Mouse (Mus musculus) limb, embryonic 15.5 days (tissue): ENCODE measurements around the gene Mtf1. TPM values are rescaled to one million over a fixed set of nuclear protein-coding genes. Genes with fewer than 3 reads are reported as not detected.

Experiments
- ATAC-seq: fragments of 200-750 bp; cut with Nextera tagmentation; 2 replicates; pipeline ENCODE4 v1.8.0; 2017; ENCODE audit warnings: low read depth, moderate TSS enrichment; ENCODE audit not compliant: insufficient number of reproducible peaks, low FRiP score, low TSS enrichment
- H3K27ac ChIP-seq: fragments of 300-500 bp; sonication (generic); 2 replicates; pipeline ENCODE4 v1.5.1; 2015; ENCODE audit warnings: moderate library complexity, mild to moderate bottlenecking, inconsistent platforms
- H3K27me3 ChIP-seq: fragments of 300-500 bp; sonication (generic); 2 replicates; pipeline ENCODE4 v1.6.1; 2015; ENCODE audit warnings: inconsistent platforms
- H3K36me3 ChIP-seq: fragments of 300-500 bp; sonication (generic); 2 replicates; pipeline ENCODE4 v1.6.1; 2015; ENCODE audit warnings: inconsistent platforms
- H3K4me1 ChIP-seq: fragments of 300-500 bp; sonication (generic); 2 replicates; pipeline ENCODE4 v1.6.1; 2015; ENCODE audit warnings: inconsistent platforms
- H3K4me2 ChIP-seq: fragments of 300-500 bp; sonication (generic); 2 replicates; pipeline ENCODE4 v1.6.1; 2015; ENCODE audit warnings: mild to moderate bottlenecking, inconsistent platforms
- H3K4me3 ChIP-seq: fragments of 300-500 bp; sonication (generic); 2 replicates; pipeline ENCODE4 v1.5.1; 2015; ENCODE audit warnings: mild to moderate bottlenecking, inconsistent platforms
- H3K9ac ChIP-seq: fragments of 300-500 bp; sonication (generic); 2 replicates; pipeline ENCODE4 v1.6.1; 2015; ENCODE audit warnings: inconsistent platforms
- H3K9me3 ChIP-seq: fragments of 300-500 bp; sonication (generic); 2 replicates; pipeline ENCODE4 v1.6.1; 2016; ENCODE audit warnings: inconsistent platforms
- WGBS: fragments of 180-500 bp; shearing (Covaris S2); methylation state at CpG from one replicate; pipeline ENCODE4 v1.1.7; 2015; 5-methylcytosine and 5-hydroxymethylcytosine counted together
- polyA plus RNA-seq: library from polyadenylated mRNA; unstranded; fragments of >200 nt; fragmentation: Nextera tagmentation; extraction: Ambion mirVana; gene quantifications from 2 replicates; pipeline ENCODE4 v1.2.1, GENCODE M21; 2015

Mtf1 gene
- polyA plus RNA-seq, 1 experiment from 2014 or later: 10.7 TPM

DNA sequence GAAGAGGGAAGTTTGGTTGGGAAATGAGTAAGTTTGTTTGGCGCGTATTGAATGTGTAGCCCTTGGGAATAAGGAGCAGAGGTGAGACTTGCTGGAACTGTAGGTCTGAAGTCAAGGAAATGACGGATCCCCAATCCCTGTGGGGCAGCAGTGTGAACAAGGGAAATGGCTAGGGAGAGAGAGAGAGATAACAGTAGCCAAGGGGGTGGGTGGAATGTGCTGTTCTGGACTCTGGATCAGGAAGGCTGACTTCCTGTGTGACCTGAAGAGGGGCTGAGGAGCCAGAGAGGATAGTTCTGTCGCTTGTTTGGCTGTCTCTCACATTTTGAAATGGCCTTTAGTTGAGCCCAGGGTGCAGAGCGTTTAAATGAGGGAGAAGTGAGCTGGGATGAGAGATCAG, 6.6 kb downstream of the Mtf1 start:
- Histone ChIP-seq H3K4me3 (no peak overlapping the region), H3K9ac (no peak overlapping the region), H3K36me3 (peaks cover 61% of the 10 kb centered on the region), H3K9me3 (no peaks in the 10 kb centered on the region), H3K4me2 (no peak overlapping the region), H3K27me3 (no peaks in the 10 kb centered on the region), H3K4me1 (peaks cover 3% of the 10 kb centered on the region), H3K27ac (no peak overlapping the region)
- no peak for ATAC-seq
- 81% methylated on average over 5 of the region's 5 CpGs for WGBS

DNA sequence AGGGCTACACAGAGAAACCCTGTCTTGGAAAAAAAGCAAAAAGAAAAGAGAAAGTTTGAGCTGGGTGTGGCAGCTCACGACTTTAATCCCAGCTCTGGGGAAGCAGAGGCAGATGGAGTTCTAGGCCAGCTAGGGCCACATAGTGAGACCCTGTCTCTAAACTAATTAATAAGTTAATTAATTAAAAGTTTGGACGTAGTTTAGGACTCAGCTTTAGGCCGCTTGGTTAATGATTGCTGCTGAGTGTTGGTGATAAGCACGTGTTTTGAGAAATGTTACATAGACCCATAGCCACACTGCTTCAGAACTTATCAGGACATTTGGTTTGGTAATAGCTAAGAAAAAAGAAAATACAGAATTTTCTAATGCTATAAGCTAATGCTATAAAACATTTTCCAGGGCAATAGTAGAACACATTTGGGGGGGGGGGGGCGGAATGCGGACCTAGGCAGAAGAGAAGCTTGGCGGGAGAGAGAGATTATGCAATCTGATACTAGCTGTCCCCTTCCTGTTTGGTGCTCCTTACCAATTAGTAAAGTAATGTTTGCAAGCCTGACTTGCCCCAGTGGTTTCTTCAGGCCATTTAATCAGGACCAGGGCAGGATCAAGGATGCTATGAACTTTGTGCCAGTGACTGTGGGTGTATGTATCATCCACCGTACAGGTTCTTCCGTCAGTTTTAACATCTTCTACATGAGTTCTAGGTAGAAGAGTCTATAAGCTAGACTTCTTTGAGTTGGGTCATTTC, 7.4 kb downstream of the Mtf1 start:
- Histone ChIP-seq H3K4me1 (no peaks in the 10 kb centered on the region), H3K4me2 (no peak overlapping the region), H3K27me3 (no peaks in the 10 kb centered on the region), H3K9me3 (no peaks in the 10 kb centered on the region), H3K27ac (no peak overlapping the region), H3K9ac (no peak overlapping the region), H3K36me3 (peaks cover 63% of the 10 kb centered on the region), H3K4me3 (no peak overlapping the region)
- 84% methylated on average over 9 of the region's 9 CpGs for WGBS
- no peak for ATAC-seq

DNA sequence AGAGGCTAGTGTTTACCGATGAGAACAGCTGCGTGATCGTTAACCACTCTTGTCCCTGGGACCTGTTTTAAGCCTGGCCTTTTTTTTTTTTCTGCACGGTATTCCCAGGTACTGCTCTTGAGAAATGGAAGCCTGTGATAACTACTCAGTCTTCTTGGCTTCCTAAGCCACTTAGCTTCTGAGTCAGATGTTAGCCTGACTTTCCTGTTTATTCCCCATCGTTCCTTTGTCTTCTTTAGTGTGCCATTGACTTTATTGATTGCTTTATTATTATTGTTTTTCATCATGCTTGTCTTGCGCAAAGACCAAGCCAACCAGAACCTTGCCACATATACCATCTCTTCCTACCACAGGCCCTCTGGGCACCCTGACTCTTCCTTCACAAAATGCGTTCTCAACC, 8.2 kb downstream of the Mtf1 start:
- ATAC-seq: no peak
- Histone ChIP-seq H3K4me1 (no peaks in the 10 kb centered on the region), H3K9me3 (no peaks in the 10 kb centered on the region), H3K27me3 (no peaks in the 10 kb centered on the region), H3K27ac (no peak overlapping the region), H3K4me3 (no peak overlapping the region), H3K9ac (no peak overlapping the region), H3K36me3 (peaks cover 55% of the 10 kb centered on the region), H3K4me2 (no peak overlapping the region)
- 88% methylated on average over 7 of the region's 7 CpGs for WGBS

DNA sequence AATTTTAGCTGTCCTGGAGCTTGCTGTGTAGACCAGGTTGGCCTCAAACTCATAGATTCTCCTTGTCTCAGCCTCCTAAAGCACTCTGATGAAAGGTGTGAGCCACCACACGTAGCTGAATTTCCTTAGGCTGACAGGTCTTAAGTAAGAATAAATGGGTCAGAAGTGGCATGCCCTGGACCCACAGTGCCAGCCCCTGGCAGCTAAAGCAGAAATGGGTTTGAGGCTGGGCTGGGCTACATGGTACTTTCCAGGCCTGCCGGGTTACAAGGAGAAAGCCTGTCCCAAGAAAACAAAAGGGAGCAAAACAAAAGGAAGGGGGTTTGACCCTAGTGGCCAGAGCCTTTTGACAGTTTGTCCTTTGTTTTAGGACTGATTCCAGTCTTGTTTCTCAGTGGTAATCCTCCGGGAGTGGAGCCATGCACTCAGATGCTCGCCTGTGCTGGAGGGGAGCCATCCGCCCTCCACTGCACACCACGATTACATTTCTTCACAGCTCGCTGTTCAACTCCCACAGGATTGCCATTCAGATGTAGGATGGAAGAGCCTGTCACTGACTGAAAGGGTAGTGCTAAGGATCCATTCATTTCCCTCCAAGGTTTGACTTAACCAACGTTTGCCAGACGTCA, 9.6 kb downstream of the Mtf1 start:
- Histone ChIP-seq H3K4me2 (no peak overlapping the region), H3K27me3 (no peaks in the 10 kb centered on the region), H3K9ac (no peak overlapping the region), H3K9me3 (no peaks in the 10 kb centered on the region), H3K36me3 (peaks cover 45% of the 10 kb centered on the region), H3K4me1 (no peaks in the 10 kb centered on the region), H3K27ac (no peak overlapping the region), H3K4me3 (no peak overlapping the region)
- 78% methylated on average over 9 of the region's 9 CpGs for WGBS
- no peak for ATAC-seq

DNA sequence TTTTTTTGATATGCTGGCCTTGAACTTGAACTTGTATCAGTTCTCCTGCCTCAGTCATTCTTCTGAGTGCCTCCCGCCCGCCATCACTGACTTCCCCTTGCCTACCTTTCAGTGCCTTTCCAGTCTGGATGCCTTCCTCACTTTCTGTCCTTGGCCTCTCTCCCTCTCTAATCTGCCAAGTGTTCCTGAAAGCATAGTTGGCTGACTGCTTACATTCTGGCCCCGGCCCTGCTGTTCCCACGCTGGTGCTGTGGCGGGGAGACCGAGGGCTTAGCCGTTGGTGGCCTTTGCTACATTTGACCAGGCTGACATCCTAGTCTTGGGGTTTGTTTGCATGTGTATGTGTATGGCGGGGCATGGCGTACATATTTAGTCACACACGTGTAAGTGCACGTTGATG, 14.0 kb downstream of the Mtf1 start:
- H3K4me3 ChIP-seq: no peak overlapping the region
- peaks cover 6% of the 10 kb centered on the region for H3K4me1 ChIP-seq
- no peak overlapping the region for H3K4me2 ChIP-seq
- no peak overlapping the region for H3K27ac ChIP-seq
- 93% methylated on average over 11 of the region's 11 CpGs for WGBS
- no peaks in the 10 kb centered on the region for H3K9me3 ChIP-seq
- H3K27me3 ChIP-seq: no peaks in the 10 kb centered on the region
- peaks cover 35% of the 10 kb centered on the region for H3K36me3 ChIP-seq
- no peak overlapping the region for H3K9ac ChIP-seq
- no peak for ATAC-seq

DNA sequence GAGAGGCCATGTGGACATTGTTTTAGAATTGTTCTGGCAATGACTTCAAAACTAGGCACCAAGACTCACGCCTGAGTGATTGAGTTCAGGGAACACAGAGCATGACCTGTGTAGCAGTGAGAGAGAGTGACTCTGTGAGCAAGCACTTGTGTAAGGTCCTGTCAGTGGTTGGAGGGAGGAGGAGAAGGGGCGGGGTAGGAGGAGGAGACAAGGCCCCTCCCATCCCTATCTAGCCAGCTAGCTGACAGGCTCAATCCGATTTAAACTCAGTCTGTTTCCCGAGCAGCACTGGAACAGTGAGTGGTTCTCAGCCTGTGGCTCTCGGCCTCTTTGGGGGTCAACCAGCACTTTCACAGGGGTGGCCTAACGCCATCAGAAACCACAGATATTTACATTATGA, 15.9 kb downstream of the Mtf1 start:
- H3K27me3 ChIP-seq: no peaks in the 10 kb centered on the region
- no peaks in the 10 kb centered on the region for H3K9me3 ChIP-seq
- H3K9ac ChIP-seq: no peak overlapping the region
- WGBS: 33% methylated on average over 6 of the region's 6 CpGs
- H3K36me3 ChIP-seq: peaks cover 38% of the 10 kb centered on the region
- no peak overlapping the region for H3K4me3 ChIP-seq
- no peak overlapping the region for H3K27ac ChIP-seq
- peaks cover 6% of the 10 kb centered on the region for H3K4me1 ChIP-seq
- H3K4me2 ChIP-seq: no peak overlapping the region
- no peak for ATAC-seq

DNA sequence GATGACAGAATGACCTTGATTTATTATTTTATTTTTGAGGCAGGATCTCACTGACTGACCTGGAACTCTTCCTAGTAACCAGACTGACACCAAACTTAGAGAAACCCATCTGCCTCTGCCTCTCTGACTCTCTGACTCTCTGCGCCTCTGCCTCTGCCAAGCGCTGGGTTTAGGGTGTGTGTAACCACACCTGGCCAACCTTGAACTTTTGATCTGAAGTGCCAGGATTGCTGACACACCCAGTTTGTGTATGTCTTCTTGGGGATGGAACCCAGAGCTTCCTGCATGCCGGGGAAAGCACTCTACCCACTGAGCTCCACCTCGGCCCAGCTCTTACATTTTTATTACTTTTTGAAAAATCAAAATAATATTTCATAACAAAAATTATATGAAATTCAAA, 16.9 kb downstream of the Mtf1 start:
- H3K9me3 ChIP-seq: no peaks in the 10 kb centered on the region
- no peak for ATAC-seq
- peaks cover 6% of the 10 kb centered on the region for H3K4me1 ChIP-seq
- no peak overlapping the region for H3K4me3 ChIP-seq
- no peak overlapping the region for H3K27ac ChIP-seq
- no peaks in the 10 kb centered on the region for H3K27me3 ChIP-seq
- H3K36me3 ChIP-seq: peaks cover 42% of the 10 kb centered on the region
- no peak overlapping the region for H3K4me2 ChIP-seq
- no peak overlapping the region for H3K9ac ChIP-seq
- WGBS: 89% methylated on average over 4 of the region's 4 CpGs

DNA sequence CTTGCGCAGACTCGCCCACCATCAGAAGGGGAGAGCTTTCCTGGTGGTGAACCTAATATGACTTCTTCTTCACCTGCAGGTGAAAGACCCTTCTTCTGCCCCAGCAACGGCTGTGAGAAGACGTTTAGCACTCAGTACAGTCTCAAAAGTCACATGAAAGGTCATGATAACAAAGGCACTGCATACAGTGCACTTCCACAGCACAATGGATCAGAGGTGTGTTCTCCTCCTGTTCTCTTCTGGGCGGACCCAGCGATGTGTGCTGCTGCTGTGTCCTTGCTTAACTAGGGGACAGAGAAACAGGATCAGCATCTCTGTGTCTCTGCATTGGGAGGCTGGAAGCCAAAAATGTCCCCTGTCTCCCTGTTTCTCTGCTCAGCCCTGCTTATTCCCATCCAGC, 23.1 kb downstream of the Mtf1 start:
- Histone ChIP-seq H3K9ac (no peak overlapping the region), H3K4me1 (no peaks in the 10 kb centered on the region), H3K9me3 (no peaks in the 10 kb centered on the region), H3K27ac (no peak overlapping the region), H3K4me2 (no peak overlapping the region), H3K27me3 (no peaks in the 10 kb centered on the region), H3K36me3 (peaks cover 74% of the 10 kb centered on the region), H3K4me3 (no peak overlapping the region)
- WGBS: 93% methylated on average over 6 of the region's 6 CpGs
- ATAC-seq: no peak

DNA sequence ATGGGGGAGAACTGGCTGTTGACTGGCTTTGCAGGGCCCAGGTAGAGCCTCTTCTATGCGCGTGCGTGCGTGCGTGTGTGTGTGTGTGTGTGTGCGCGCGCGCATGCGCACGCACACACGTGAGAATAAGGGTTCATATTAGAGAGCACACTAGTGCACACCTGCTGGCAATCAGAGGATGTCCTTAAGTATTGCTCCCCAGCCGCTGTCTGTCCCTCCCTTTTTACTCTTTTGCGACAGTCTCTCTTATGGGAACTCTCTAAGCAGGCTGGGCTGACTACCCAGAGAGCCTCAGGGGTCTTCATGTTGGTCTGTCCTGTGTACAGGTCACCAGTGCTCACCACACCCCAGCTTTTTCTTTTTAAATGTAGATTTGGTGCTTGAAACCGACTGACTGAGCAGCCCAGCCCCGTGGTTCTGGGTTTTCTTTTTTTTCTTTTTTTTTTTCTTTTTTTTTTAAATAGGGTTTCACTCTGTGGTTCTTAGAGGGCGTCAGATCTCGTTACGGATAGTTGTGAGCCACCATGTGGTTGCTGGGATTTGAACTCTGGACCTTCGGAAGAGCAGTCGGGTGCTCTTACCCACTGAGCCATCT, 23.6 kb downstream of the Mtf1 start:
- no peaks in the 10 kb centered on the region for H3K9me3 ChIP-seq
- H3K4me2 ChIP-seq: no peak overlapping the region
- no peak overlapping the region for H3K27ac ChIP-seq
- H3K9ac ChIP-seq: no peak overlapping the region
- ATAC-seq: no peak
- H3K4me3 ChIP-seq: no peak overlapping the region
- peaks cover 74% of the 10 kb centered on the region for H3K36me3 ChIP-seq
- WGBS: 92% methylated on average over 21 of the region's 21 CpGs
- H3K4me1 ChIP-seq: no peaks in the 10 kb centered on the region
- H3K27me3 ChIP-seq: no peaks in the 10 kb centered on the region

DNA sequence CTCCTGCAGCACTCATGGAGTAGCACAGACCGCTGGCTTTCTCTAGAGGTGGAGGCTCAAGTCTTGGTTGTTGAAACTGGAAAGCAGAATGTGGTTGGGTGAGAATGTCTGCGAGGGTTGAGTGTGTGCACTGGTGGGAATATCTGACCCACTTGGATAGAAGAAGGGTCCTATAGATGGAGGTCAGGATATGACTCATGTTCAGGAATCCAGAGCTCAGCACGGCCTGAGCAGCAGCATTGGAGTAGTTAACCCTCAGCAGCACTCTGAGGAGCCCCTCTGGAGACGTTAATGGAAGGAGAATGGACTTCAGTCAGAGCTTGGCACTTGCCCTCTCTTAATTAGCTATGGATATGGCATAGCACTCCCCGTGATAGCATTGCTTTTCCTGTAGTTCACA, 27.8 kb downstream of the Mtf1 start:
- Histone ChIP-seq H3K4me3 (no peak overlapping the region), H3K9me3 (no peaks in the 10 kb centered on the region), H3K27me3 (no peaks in the 10 kb centered on the region), H3K27ac (no peak overlapping the region), H3K4me1 (no peaks in the 10 kb centered on the region), H3K4me2 (no peak overlapping the region), H3K9ac (no peak overlapping the region), H3K36me3 (peaks cover 59% of the 10 kb centered on the region)
- WGBS: 79% methylated on average over 5 of the region's 5 CpGs
- no peak for ATAC-seq

DNA sequence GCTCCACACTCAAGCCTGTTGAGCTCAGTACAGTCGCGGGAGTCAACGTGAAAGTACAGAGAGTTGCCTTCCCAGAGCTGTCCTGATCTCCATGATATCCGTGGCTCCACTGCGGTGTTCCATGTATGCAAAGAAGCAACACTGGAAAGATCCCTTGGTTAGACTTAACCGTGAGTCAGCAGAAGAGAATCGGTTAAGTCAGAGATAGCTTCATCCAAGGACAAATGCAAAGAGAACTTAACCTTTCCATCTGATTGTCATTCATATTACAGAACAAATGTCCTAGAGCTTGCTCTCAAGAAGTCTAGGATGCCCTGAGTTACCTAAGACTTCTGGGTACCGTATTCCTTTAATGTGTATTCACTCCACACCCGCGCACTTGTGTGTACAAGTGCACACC, 30.9 kb downstream of the Mtf1 start:
- whole genome bisulfite sequencing: 95% methylated on average over 10 of the region's 10 CpGs
- Histone ChIP-seq H3K27ac (no peak overlapping the region), H3K9ac (no peak overlapping the region), H3K4me1 (no peaks in the 10 kb centered on the region), H3K4me2 (no peak overlapping the region), H3K36me3 (peaks cover 55% of the 10 kb centered on the region), H3K27me3 (no peaks in the 10 kb centered on the region), H3K4me3 (no peak overlapping the region), H3K9me3 (no peaks in the 10 kb centered on the region)
- ATAC-seq: no peak

DNA sequence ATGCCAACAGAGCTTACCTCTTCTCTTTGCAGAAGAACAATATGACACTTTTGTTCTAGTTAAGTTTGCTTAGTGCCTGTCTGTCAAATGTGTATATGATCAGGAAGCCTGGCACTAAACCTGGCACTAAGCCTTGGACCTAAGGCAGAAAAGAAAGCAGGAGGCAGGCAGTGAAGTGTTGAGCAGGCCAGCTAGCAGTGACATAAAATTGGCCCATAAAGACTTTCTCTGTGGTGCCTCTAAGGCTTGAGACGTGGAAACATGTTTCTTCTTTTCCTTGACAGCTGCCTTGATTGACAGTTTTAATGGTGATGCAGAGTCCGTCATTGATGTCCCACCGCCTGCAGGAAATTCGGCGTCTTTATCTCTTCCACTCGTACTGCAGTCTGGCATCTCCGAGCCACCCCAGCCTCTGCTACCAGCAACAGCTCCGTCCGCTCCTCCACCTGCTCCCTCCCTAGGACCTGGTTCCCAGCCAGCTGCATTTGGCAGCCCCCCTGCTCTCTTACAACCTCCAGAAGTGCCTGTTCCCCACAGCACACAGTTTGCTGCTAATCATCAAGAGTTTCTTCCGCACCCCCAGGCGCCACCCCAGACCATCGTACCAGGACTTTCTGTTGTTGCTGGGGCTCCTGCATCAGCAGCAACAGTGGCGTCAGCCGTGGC, 36.3 kb downstream of the Mtf1 start:
- WGBS: 87% methylated on average over 14 of the region's 14 CpGs
- Histone ChIP-seq H3K4me2 (no peak overlapping the region), H3K4me3 (no peak overlapping the region), H3K4me1 (no peaks in the 10 kb centered on the region), H3K36me3 (peaks cover 69% of the 10 kb centered on the region), H3K27me3 (no peaks in the 10 kb centered on the region), H3K9ac (no peak overlapping the region), H3K9me3 (no peaks in the 10 kb centered on the region), H3K27ac (no peak overlapping the region)
- no peak for ATAC-seq
